Mouse (Mus musculus) ES-E14 (cell line): ENCODE data around the gene D8Ertd738e. TPM values are rescaled to one million over a fixed set of nuclear protein-coding genes. Genes with fewer than 3 reads are reported as not detected.

Experiments used
- DNase-seq: peaks from one replicate; pipeline ENCODE4 v3.0.0-alpha.2; 2013; ENCODE audit warnings: low read depth, low spot score
- H3K27ac ChIP-seq: 2 replicates; pipeline ENCODE4 v1.5.1; 2012; ENCODE audit warnings: low read depth, mild to moderate bottlenecking, low read length, moderate library complexity, mixed read lengths; ENCODE audit not compliant: poor library complexity, insufficient read depth, severe bottlenecking
- H3K36me3 ChIP-seq: 2 replicates; pipeline ENCODE4 v1.6.1; 2012; ENCODE audit warnings: mild to moderate bottlenecking, low read length, moderate library complexity, mixed read lengths; ENCODE audit not compliant: control insufficient read depth, poor library complexity, insufficient read depth, severe bottlenecking
- H3K4me1 ChIP-seq, 2 experiments: fragments of 150-350 bp in 1 of 2; sonication (generic) in 1 of 2; 2 replicates each; pipeline ENCODE4 v1.6.1; 2012; ENCODE audit warnings: low read length in 2 of 2, mild to moderate bottlenecking in 1 of 2, mixed read lengths in 1 of 2; ENCODE audit not compliant: control insufficient read depth in 2 of 2, insufficient read depth in 2 of 2, poor library complexity in 1 of 2
- H3K4me3 ChIP-seq, 2 experiments: fragments of 150-350 bp in 1 of 2; sonication (generic) in 1 of 2; 2 replicates each; pipeline ENCODE4 v1.5.1; 2012; ENCODE audit warnings: low read length in 2 of 2, low read depth in 1 of 2, mild to moderate bottlenecking in 1 of 2, mixed read lengths in 1 of 2; ENCODE audit not compliant: insufficient read depth in 1 of 2, poor library complexity in 1 of 2, severe bottlenecking in 1 of 2
- H3K9ac ChIP-seq: 2 replicates; pipeline ENCODE4 v1.6.1; 2012; ENCODE audit warnings: low read depth, mild to moderate bottlenecking, low read length, mixed read lengths; ENCODE audit not compliant: poor library complexity, insufficient read depth, severe bottlenecking
- H3K9me3 ChIP-seq: fragments of 150-350 bp; sonication (generic); 2 replicates; pipeline ENCODE4 v1.6.1; 2012; ENCODE audit warnings: low read depth, mild to moderate bottlenecking, low read length; ENCODE audit not compliant: control insufficient read depth, insufficient read depth
- CHD2 ChIP-seq: IDR thresholded peaks from 2 replicates; pipeline ENCODE4 v1.6.1; 2014; ENCODE audit warnings: mild to moderate bottlenecking, low read depth, low read length, inconsistent platforms
- HCFC1 ChIP-seq: IDR thresholded peaks from 2 replicates; pipeline ENCODE4 v1.6.1; 2012; ENCODE audit warnings: low read length, inconsistent platforms, borderline replicate concordance; ENCODE audit not compliant: insufficient read depth
- MAFK ChIP-seq: IDR thresholded peaks from 2 replicates; pipeline ENCODE4 v1.6.1; 2014; ENCODE audit warnings: mild to moderate bottlenecking, low read depth, low read length, inconsistent platforms; ENCODE audit not compliant: insufficient read depth
- ZC3H11A ChIP-seq: IDR thresholded peaks from 2 replicates; pipeline ENCODE4 v1.6.1; 2012; ENCODE audit warnings: low read depth, mild to moderate bottlenecking, inconsistent platforms, low read length, borderline replicate concordance
- ZNF384 ChIP-seq: IDR thresholded peaks from 2 replicates; pipeline ENCODE4 v1.6.1; 2012; ENCODE audit warnings: low read depth, low read length, inconsistent platforms
- in situ Hi-C, 2 experiments: fragments of 600-800 bp; cut with MboI; formaldehyde crosslinking; loops; one replicate each; pipeline ENCODE4 v1.15.1; 2025; ENCODE audit warnings: low sequenced_read_pairs in 2 of 2, inconsistent platforms in 1 of 2; ENCODE audit not compliant: unreplicated experiment in 2 of 2
- total RNA-seq: library from RNA; depleted of rRNA; stranded (reverse); fragments of 300-350 nt; gene quantifications from 2 replicates; pipeline ENCODE4 v1.2.3, GENCODE M21; 2012

D8Ertd738e gene
- total RNA-seq, 1 experiment, result 181 TPM

- Histone ChIP-seq H3K4me1 (peaks cover 2 to 6% of the 10 kb centered on the region in 2 experiments; a peak in 1 of 4 replicates), H3K9ac (0 out of 2 replicates have a peak overlapping the region, but pooled peaks have one; percentile 24), H3K9me3 (no peaks in the 10 kb centered on the region), H3K36me3 (peaks cover 23% of the 10 kb centered on the region), H3K4me3 (peak overlapping the region; percentile 42 to 48), H3K27ac (peak overlapping the region; percentile 43; the same call in 1 of the 2 replicates)
- TF ChIP-seq ZC3H11A (no peak), ZNF384 (no peak), MAFK (peak; percentile 68)
- no peak for DNase-seq
- in situ Hi-C loops, result no loop called here
Measured at GRCm38 (mm10) chr8:84222566-84223165, 26.9 kb downstream of the D8Ertd738e start.

- DNase-seq, result no peak
- Histone ChIP-seq H3K36me3 (peaks cover 42% of the 10 kb centered on the region), H3K27ac (no peak overlapping the region), H3K9ac (no peak overlapping the region), H3K4me1 (peaks cover 2 to 6% of the 10 kb centered on the region in 2 experiments; a peak in 1 of 4 replicates), H3K4me3 (no peak overlapping the region), H3K9me3 (no peaks in the 10 kb centered on the region)
- in situ Hi-C loops, result no loop called here
- TF ChIP-seq ZNF384, result no peak
- TF ChIP-seq CHD2, result no peak
- TF ChIP-seq HCFC1, result no peak
- TF ChIP-seq ZC3H11A, result no peak
- no peak for TF ChIP-seq MAFK
Measured at GRCm38 (mm10) chr8:84220105-84220504, 29.4 kb downstream of the D8Ertd738e start.

- no peak overlapping the region for H3K9ac ChIP-seq
- no peak for DNase-seq
- peaks cover 47% of the 10 kb centered on the region for H3K36me3 ChIP-seq
- no peaks in the 10 kb centered on the region for H3K9me3 ChIP-seq
- in situ Hi-C loops, result no loop called here
- peaks cover 2 to 3% of the 10 kb centered on the region in 2 experiments; a peak in 1 of 4 replicates for H3K4me1 ChIP-seq
- no peak for TF ChIP-seq HCFC1
- no peak for TF ChIP-seq ZNF384
- no peak for TF ChIP-seq CHD2
- no peak for TF ChIP-seq ZC3H11A
- TF ChIP-seq MAFK, result no peak
- no peak overlapping the region for H3K27ac ChIP-seq
- H3K4me3 ChIP-seq, result no peak overlapping the region
Measured at GRCm38 (mm10) chr8:84218143-84218542, 31.4 kb downstream of the D8Ertd738e start.

- no peak for DNase-seq
- in situ Hi-C loops, result no loop called here
- TF ChIP-seq ZNF384, result no peak
- Histone ChIP-seq H3K36me3 (peaks cover 51% of the 10 kb centered on the region), H3K4me3 (no peak overlapping the region), H3K27ac (no peak overlapping the region), H3K9ac (no peak overlapping the region), H3K4me1 (0 out of 4 replicates have a peak, but pooled peaks cover 0 to under 1% of the 10 kb centered on the region in 2 experiments), H3K9me3 (no peaks in the 10 kb centered on the region)
Measured at GRCm38 (mm10) chr8:84217206-84217605, 32.3 kb downstream of the D8Ertd738e start.

GRCm38 (mm10) chr8:84213277-84213676 lies 36.2 kb downstream of the D8Ertd738e start:
- no peak overlapping the region for H3K9ac ChIP-seq
- no peaks in the 10 kb centered on the region for H3K9me3 ChIP-seq
- H3K4me3 ChIP-seq, result no peak overlapping the region
- H3K36me3 ChIP-seq, result peaks cover 55% of the 10 kb centered on the region
- in situ Hi-C loops, result no loop called here
- no peak overlapping the region for H3K27ac ChIP-seq
- TF ChIP-seq CHD2 (no peak), ZNF384 (no peak), HCFC1 (no peak), ZC3H11A (no peak), MAFK (no peak)
- no peak for DNase-seq
- H3K4me1 ChIP-seq, result peaks cover 0 to 5% of the 10 kb centered on the region in 2 experiments; a peak in 1 of 4 replicates
